Mouse (Mus musculus) liver, postnatal 0 days (tissue): Measurements from ENCODE around the gene Cpn1.

Experiments
- CTCF ChIP-seq: sonication (generic); IDR thresholded peaks from 2 replicates; pipeline ENCODE4 v1.5.1; 2016; ENCODE audit warnings: antibody characterized with exemption, low read depth
- EP300 ChIP-seq: IDR thresholded peaks from 2 replicates; pipeline ENCODE4 v1.6.1; 2016; ENCODE audit warnings: antibody characterized with exemption, low read depth, mild to moderate bottlenecking

DNA sequence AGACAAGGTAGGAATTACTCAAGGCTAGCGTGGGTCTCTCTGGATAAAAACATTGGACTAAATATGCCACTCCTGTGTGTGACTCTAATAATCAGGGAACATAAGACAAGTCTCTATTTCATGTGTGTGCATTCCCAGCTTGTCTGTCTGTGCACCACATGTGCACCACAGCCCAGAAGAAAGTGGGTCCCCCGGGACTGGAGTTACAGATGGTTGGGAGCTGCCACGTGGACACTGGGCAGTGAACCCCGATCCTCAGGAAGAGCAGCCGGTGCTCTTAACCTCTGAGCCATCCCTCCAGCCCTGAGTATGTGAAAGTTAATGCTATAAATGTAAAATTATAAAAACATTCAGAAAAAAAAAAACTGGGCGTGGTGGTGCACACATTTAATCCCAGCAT lies 68.6 kb downstream of the Cpn1 start:
- TF ChIP-seq CTCF (no peak), EP300 (no peak)
